Mouse (Mus musculus) thymus, postnatal 0 days (tissue): ENCODE results near the gene Sh3rf1. TPM values are rescaled to one million over a fixed set of nuclear protein-coding genes. Genes with fewer than 3 reads are reported as not detected.

Experiments
- DNase-seq: peaks from one replicate; pipeline ENCODE4 v3.0.0-alpha.2; 2015; ENCODE audit warnings: low spot score
- polyA plus RNA-seq: library from polyadenylated mRNA; unstranded; fragments of >200 nt; fragmentation: Nextera tagmentation; extraction: Ambion mirVana; gene quantifications from 2 replicates; pipeline ENCODE4 v1.2.1, GENCODE M21; 2015

The Sh3rf1 gene
- polyA plus RNA-seq, 1 experiment from 2014 or later, result 6.0 TPM

- DNase-seq, result no peak
These were observed 97.5 kb downstream of the Sh3rf1 start for GRCm38 (mm10) chr8:61321216-61321615.

GRCm38 (mm10) chr8:61321780-61322179 lies 98.1 kb downstream of the Sh3rf1 start:
- DNase-seq, result no peak

GRCm38 (mm10) chr8:61322462-61322861 lies 98.8 kb downstream of the Sh3rf1 start:
- DNase-seq, result no peak

- DNase-seq, result no peak
These were observed 100.8 kb downstream of the Sh3rf1 start for GRCm38 (mm10) chr8:61324363-61324914.

GRCm38 (mm10) chr8:61325014-61325715 lies 101.5 kb downstream of the Sh3rf1 start:
- no peak for DNase-seq

- no peak for DNase-seq
These were observed 102.6 kb downstream of the Sh3rf1 start for GRCm38 (mm10) chr8:61326281-61326680.

DNA sequence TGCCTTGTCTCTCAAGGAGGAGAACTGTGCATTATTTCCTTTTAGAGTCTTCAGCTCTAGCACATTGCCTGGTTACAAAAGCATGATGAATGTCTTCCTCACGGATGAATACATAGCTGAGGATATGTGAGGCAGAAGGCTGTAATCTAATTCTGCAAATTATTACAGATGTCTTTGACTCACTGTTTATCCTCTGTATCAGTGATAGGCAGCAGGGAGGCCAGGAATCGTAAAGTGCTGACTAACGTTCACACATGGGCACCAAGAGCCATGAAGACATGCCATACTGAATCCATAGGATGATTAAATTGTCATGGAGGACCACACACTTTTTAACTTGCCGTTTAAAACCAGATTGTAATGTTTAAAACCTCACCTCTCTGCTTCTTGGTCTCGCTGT lies 103.7 kb downstream of the Sh3rf1 start:
- DNase-seq, result no peak

DNA sequence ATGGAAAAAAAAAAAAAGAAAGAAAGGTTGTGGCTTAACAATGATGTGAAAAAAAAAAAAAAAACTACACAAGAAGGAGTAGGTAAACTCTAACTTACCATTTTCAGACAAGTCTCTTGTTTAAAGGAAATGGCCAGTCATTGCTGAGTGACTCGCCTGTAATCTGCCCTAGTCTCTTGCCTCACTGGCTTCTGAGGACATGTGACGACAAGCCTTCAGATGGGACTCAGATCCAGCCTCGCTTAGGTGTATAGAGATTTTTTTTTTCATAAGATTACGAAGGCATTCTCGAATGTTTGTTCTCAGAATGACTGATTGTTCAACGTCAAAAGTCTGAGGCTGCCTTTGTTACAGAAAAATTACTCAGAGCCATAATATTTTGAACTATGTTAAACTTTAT lies 116.0 kb downstream of the Sh3rf1 start:
- DNase-seq, result no peak

DNA sequence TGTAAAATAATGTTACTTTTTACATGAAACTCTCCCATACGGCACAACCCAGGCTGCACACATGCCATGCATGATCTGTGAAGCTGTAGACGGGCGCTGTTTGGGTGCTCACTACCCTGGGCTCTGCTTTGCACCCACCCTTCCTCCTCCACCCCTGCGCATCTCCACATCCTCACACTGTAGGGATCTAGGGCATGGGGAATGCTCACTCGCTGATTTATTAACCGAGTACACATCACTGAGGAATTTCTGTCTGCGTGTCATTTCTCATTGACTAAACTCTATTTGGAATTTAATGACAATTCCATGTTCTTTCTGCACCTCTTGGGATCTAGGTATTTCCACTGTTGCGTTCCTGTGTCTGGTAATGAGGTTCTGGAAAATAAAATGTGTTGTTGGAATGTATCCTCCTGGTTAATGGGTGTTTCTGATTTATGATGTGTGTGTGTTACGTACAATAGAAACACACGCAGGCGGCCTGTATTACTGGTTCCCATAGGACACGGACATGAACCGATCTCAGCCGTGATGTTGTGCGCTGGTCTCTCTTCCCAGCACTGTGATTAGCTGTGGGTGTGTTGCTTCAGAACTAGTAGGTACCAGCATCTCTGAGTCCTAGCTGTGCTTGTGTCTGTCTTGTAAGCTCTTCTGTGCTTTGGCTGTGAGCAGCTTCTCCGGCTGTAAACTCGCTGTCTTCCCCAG lies 116.8 kb downstream of the Sh3rf1 start:
- DNase-seq, result no peak

DNA sequence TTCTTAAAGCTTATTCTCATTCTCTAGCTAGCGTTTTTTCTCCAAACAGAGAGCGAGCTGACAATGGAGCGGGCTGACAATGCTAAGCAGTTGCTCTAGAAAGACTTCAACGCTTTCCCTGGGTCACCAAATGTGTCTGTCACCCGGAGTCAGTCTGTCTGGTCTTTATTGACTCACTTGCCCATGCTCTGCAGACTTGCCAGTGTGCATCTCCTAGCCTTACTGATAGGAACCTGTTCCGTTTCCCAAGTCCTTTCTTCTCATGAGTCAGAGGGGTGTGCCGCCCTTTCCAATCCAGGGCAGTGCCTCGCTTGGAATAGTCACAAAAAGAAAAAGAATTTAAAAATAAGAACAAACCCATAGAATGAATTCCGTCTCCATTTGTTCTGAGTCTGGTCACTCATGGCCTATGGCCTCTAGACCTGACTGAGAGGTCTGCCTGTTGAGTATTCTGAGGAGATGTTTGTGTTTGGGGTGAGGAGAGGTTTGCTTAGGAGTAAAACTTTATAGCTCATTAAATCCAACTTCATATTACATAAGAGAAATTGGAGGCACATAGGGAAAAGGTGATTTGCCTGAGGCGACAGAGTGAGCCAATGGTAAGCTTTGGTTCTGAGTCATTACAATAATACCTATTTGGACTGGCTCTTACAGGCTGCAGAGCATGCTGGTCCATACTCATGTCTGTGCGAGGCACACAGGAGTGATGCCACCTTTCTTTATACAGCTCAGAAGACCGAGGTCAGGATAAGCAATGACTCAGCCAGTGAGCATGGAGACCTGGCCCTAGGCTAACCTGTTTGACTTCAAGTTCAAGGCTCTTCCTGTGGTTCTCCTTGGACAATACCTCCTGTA lies 118.1 kb downstream of the Sh3rf1 start:
- DNase-seq, result no peak

DNA sequence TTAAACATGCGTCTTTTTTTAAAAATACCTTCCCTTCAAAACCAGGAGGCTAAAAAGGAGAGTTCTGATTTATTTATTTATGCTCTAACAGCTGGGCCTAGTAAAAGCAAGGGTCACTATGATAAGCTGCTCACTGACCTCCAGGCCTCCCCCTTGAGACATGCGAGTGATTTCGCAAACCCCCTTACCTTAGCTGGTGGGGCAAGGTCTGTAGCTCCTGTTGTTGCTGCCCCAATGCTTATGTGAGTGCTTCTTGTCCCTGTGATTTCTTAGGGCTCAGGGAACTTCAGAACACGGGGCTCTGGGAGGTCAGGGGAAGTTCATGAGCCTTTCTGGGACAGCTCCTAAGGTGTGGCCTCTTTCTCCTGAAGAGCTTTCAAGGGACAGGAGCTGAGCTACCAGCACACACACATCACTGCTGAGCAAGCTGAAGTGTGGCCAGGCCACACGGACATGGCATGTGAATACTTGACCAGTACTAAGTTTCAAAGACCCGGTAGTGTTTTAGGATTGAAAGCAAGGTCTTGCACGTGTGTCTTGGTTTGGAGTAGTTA lies 118.9 kb downstream of the Sh3rf1 start:
- no peak for DNase-seq

DNA sequence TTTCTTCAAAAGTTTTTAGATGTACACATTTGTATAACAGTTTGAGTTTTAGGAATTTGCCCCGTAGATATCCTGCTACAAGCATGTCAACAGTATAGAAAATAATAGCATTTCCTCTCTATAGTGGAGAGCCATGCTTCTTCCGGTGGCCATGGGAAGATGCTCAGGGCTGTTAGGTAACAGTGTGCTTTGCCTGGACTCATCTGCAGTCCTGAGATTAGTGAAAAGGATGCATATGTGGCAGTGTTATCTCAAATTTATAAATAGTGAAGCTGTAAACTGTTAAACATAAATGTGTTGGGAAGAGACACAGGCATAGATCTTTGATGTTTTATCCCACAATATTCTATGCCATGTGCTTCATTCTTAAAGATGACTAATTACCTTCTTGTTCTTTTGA lies 120.8 kb downstream of the Sh3rf1 start:
- DNase-seq, result no peak

- DNase-seq, result no peak
These were observed 123.3 kb downstream of the Sh3rf1 start for GRCm38 (mm10) chr8:61346941-61347340.

DNA sequence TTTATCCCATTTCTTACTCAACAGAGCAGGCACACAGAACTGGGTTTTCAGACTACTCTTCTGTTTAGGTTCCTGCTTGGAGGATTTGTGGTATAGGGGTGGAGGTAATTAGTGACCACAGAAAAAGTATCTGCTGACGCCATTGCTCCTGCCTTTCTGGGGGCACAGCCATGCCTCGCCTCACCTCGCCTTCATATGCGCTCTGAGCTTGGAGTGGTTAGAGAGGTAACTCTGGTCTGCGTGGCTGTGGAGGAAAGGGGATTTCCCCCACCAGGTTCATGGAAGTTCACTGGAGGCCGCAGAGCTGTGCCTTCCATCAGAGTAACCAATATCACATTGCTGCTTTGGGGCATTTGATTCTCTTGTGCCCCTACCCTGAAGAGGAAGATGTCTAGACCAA lies 123.9 kb downstream of the Sh3rf1 start:
- DNase-seq, result no peak

DNA sequence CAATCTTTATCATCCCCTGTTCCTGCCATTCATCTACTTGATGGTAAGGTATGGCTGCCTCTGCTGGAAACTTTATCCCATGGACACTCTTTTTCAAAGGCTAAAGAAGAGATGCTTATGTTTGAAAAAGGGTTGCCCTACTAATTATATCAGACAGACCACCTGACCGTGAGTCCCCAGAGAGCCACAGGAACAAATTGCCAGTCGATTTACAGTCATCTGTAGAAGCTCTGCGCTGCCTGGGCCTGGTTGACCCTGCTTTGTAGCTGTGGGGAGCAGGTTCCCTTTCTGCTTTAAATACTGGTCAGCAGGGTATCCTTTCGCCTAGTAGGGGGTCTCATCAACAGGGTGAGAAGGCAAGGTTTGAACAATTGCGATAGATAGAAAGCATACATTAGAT lies 124.4 kb downstream of the Sh3rf1 start:
- DNase-seq, result no peak

DNA sequence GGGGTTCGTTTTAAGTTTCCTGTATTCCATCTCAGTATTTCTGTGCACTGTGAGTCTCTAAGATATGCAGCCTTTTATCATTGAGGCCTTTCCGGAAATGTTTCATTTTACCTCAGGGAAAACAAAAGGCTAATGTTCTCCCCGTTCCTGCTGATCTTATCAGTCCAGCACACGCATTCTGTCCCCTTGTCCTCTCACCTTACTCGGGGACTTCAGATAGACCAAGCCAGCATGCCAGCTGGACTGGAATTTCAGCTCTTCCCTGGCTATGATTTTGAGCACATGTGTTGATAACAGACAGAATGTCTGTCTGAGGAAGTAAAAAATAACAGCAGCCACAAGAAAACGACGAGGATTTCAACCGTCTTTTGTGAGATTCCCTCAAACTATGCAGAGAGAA lies 124.8 kb downstream of the Sh3rf1 start:
- DNase-seq, result no peak

- no peak for DNase-seq
These were observed 126.8 kb downstream of the Sh3rf1 start for GRCm38 (mm10) chr8:61350443-61350842.

DNA sequence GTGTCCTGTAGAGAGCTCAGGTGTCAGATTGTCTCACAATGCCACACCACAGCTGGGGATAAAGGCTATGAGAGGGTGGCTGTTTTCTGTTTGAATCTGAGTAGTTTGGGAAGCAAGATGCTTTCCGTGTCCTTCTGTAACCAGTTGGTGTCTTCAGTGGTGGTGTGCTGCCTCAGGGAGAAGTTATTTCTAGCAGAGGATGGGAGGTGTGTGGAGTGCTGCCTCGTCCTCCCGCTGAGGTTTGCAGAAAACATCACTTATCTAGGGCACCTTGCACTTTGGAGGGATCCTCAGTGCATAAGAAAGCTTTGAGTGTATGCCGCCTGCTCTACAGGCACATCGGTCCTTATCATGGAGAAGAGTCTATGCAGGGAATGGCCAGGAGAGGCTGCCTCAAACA lies 128.0 kb downstream of the Sh3rf1 start:
- no peak for DNase-seq

DNA sequence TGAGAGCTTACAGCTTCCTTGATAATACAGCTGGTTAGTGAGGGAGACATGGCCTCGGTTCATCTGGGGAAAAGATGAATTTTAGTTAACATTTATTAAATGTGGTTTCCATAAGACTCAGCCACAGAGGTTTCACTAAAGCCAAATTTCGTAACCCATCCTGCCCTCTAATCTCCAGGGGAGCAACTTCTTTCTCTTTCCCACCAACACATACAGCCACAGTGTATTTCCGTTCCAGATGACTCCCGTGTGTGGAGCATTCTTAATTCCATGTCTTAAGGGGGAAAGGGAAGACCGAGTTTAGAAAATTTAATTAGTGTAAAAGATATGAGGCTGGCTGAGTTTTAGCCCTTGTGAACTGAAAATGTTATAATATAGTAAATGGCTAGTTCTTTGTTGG lies 131.8 kb downstream of the Sh3rf1 start:
- no peak for DNase-seq

DNA sequence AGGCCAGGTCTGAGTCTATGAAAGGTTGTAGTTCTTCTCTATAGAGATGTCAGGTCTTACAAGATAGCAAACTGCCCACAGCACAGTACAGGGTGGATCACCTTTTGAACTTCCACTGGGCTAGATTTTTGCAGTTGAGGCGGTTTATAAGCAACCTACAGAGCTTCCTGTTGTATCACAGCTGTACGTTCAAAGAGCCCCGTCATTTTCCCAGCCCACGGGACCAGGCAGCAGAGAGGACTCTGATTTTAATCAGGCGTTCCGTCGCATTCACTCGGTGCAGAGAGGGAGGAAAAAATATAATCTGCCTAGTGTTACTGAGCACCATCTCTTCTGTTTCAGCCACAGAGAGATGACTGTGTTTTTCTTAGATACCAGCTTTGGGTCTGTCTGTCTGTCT lies 135.3 kb downstream of the Sh3rf1 start:
- DNase-seq, result peak; percentile 76

- DNase-seq, result no peak
These were observed 136.2 kb downstream of the Sh3rf1 start for GRCm38 (mm10) chr8:61359851-61360272.

DNA sequence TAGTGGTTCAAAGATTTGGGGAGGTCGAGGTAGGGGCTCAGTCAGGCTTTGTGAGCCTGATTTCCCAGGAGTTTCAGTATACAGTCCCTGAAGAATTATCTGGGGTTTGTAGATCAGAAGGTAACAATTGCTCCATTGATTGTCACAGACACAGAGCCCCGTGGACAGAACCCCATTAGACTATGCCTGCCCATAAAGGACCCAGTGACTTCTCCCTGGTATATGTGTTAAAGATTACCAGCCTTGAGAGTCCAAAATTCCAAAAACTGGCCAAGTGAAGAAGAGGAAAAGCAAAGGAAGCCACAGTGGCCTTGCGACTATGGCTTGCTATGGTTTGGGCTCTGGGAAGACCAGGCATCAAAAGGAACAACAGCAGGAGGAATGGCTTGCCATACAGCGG lies 136.7 kb downstream of the Sh3rf1 start:
- no peak for DNase-seq
